Mouse (Mus musculus) lung, adult 10 weeks (tissue): ENCODE results near the gene Gm5169. TPM values are rescaled to one million over a fixed set of nuclear protein-coding genes. Genes with fewer than 3 reads are reported as not detected.

ENCODE experiments used
- polyA plus RNA-seq: library from polyadenylated mRNA; stranded (reverse); fragments of 350-450 nt; fragmentation: Illumina TruSeq; extraction: RNeasy Lipid Tissue Mini Kit (QIAGEN cat#74804); gene quantifications from one replicate; pipeline ENCODE4 v1.2.3, GENCODE M21; 2014; ENCODE audit warnings: low read depth, low replicate concordance; ENCODE audit not compliant: insufficient read depth

Gene Gm5169
- not detected for polyA plus RNA-seq

GRCm38 (mm10) chrX:25301355-25301754 lies at the start of gene Gm5169:
Gene Gm5169, minus strand, starts transcription at chrX:25301455.

